Mouse (Mus musculus): ENCODE measurements around the gene Scyl3. TPM values are rescaled to one million over a fixed set of nuclear protein-coding genes. Genes with fewer than 3 reads are reported as not detected.

Scyl3 gene
- total RNA-seq (2017): 39.1 and 41.1 TPM in 2 replicates

DNA sequence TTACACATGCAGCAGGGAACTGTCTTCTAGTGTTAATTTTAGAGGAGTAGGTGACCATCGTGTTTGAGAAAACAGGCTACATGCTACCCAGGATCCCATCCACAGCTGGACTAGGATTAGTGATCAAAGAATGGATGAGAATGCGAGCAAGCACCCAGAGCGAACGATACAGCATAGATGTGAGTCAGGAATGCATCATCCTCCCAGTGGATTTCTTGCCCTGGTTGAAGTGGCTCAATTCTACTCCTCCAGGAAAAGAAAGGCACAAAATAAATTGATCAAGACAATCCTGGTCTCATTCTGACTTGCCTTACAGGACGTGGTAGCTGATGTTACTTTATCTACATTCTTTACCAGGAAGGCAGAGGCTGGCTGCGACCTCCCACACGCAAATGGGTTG lies at the start of gene Scyl3:
Gene Scyl3, plus strand, starts transcription at position 255 of the 400 bp plus-strand sequence.
- ATAC-seq (ENCODE audit: extremely low read depth, insufficient number of reproducible peaks, low FRiP score, poor library complexity, severe bottlenecking): no peak

DNA sequence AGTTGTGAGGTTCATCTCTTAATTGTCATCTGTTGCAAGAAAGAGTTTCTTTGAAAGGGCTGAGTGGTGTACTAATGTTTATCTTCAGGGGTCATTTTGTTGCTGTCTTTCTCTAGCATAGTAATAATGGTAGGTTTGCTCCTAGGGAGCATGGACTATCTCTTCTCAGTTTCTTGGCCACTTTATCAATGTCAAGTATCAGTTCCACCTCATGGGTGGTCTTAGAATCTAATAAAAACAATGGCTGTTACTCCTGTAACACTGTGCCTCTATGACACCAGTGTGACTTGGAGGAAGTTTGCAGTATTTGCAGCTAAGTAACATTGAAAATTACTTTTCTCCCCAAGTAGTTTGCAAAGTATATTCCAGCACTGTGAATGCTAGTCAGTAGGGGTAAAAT lies 39.3 kb upstream of the Scyl3 start:
- no peak for ATAC-seq (ENCODE audit: extremely low read depth, insufficient number of reproducible peaks, low FRiP score, poor library complexity, severe bottlenecking)

DNA sequence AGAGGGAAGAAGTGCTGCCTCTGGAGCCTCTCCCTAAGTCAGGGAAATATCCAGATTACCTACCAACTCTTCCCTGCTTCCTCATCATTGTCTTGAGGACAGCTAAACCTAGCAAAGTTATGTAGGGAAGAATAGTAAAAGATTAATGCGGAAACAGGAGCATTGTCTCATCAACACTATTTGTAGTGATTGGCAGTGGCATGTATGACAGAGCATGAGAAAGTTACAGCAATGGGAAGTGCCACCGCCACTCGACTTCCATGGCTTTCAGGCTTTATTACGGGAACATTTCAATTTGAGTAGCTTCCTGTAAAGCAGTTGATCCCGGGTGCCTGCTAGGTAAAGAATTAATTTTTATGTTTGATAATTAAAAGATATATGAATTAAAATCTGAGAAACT lies 35.6 kb upstream of the Scyl3 start:
- no peak for ATAC-seq (ENCODE audit: extremely low read depth, insufficient number of reproducible peaks, low FRiP score, poor library complexity, severe bottlenecking)

DNA sequence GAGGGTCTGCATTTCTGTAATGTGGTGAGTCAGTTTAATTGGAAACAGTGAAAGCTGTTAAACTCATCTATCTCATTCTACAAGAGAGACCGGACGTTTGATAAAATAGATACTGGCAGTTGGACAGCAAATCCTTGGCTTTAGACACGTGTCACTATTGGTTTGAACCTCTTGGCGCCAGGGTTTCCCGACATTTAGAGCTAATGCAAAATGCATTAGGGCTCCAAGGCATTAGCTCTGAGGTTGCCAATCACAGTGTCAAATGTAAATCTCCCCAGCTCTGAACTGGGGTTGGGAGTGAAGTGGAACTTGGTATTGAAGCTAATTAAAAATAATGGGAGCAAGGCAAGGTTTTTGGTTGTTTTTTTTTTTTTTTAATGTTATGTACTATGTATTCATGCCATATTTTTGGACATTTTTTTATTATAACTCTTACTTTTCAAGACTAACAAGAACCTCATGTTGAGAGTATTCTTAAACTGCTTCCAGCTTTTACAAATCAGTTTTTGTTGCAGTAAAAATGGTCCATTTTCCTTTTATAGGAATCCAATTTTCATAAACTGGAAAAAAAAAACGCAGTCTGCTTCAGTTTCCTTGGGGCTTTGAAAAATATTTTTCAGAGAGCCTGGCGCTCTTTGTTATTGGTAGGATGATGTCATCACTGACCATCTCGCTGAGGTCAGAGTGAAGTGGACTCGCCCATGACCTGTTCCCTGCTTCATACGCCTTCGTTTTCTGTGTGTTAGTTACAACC lies 34.9 kb upstream of the Scyl3 start:
- ATAC-seq (ENCODE audit: extremely low read depth, insufficient number of reproducible peaks, low FRiP score, poor library complexity, severe bottlenecking): no peak

DNA sequence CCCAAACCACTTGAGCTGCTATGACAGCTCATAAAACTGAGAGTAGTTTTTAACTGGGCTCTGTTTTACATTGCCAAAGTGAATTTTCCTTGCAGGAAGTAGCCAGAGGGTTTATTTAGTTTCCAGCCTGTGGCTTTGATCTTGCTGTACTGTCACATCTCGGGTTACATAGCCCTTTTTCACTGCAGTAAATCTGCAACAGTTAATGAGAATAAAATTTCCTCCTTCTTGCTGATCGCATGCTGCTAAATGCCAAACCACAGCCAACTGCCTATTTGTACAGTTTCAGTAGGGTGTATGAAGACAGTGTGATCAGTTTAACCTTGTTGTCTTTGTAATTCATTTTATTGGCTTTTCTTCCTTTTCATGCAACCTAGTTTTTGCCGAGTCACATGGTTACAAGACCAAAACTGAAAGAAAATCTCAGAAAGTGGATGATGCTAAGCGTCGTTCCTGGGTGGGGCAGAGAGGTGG lies 30.6 kb upstream of the Scyl3 start:
- ATAC-seq (ENCODE audit: extremely low read depth, insufficient number of reproducible peaks, low FRiP score, poor library complexity, severe bottlenecking): no peak

DNA sequence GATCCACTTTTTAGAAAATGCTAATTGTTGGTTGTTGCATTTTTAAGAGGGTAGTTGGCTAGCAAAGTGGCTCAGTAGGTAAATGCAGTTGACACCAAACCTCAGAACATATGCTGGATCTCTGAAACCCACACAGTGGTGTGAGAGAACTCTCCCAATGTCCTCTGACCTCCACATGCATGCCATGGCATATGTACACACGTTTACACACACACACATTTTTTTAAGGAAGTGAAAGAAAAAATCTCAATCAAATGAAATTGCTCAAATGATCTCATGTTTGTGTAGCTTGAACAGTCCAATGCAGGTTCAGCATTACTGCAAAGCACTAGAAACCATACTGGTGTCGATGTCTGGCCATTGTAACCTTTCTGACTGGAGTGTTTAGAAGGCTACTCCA lies 29.3 kb upstream of the Scyl3 start:
- no peak for ATAC-seq (ENCODE audit: extremely low read depth, insufficient number of reproducible peaks, low FRiP score, poor library complexity, severe bottlenecking)

DNA sequence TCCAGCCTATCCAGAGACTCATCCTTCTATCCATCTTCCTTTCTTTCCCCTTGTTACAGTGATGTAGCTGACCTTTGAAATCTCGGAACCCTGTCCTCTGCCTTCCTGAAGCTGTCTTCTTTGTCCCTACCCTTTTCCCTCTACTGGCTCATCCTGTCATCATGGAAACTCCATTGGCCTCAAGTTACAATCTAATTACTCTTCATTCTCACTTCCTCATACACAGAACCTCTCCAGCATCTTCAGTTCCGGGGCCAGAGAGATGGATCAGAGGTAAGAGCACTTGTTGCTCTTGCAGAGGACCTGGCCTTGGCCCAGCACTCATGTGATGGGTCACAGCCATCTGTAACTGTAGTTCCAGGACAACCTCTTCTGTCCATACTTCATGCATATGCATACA lies 28.7 kb upstream of the Scyl3 start:
- ATAC-seq (ENCODE audit: extremely low read depth, insufficient number of reproducible peaks, low FRiP score, poor library complexity, severe bottlenecking): no peak

DNA sequence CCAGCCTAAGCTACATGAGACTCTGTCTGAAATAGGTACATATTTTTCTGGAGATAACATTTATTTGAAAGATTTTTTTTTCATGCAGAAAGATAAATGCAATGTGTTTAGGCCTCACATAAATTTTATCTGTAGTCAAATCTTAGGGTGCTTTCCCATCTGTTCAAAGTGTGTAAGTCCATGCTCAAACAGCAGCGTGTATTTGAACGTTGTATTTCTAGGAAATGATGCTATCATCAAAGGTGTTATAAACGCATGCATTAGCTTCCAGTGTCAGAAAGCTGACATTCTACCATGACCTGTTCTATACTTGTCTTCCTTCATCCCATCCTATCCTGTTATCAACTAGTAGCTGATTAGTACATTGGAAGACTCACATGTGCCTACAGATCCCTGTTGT lies 25.5 kb upstream of the Scyl3 start:
- no peak for ATAC-seq (ENCODE audit: extremely low read depth, insufficient number of reproducible peaks, low FRiP score, poor library complexity, severe bottlenecking)

DNA sequence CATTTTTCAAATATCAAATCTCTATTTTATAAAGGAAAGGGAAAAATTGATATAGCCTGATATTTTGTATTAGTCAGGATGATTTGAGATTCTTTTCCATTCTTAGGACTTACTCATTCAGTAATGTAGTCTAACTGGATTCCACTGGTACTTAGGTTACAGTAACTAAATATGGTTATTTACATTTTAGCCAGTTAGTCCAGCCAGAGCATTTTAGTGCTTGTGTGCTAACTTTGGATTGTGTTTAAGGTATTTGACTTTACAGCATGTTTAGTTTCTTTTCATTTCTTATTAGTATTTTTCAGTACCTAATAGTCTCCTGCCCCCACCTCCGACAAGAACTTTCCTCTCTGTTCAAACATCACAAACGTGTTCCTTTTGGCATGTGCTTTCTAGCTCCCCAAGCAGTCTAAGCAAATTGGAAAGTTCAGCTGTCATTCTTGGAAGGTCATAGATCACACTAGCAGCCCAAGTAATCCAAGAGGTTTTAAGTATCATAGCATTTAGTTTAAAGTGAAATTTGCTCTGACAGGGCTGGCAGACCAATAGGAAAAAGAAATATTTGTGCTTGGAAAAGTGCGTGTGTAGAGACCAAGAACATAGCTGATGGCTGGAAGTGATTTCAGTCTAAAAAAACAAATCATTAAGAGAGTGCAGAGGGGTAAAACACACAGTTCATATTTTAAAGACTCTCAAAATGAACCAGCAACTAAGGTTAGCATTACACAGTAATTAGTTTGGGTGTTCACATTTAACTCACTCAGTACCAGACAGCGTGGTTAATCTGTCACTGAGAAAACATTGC lies 21.7 kb upstream of the Scyl3 start:
- no peak for ATAC-seq (ENCODE audit: extremely low read depth, insufficient number of reproducible peaks, low FRiP score, poor library complexity, severe bottlenecking)

DNA sequence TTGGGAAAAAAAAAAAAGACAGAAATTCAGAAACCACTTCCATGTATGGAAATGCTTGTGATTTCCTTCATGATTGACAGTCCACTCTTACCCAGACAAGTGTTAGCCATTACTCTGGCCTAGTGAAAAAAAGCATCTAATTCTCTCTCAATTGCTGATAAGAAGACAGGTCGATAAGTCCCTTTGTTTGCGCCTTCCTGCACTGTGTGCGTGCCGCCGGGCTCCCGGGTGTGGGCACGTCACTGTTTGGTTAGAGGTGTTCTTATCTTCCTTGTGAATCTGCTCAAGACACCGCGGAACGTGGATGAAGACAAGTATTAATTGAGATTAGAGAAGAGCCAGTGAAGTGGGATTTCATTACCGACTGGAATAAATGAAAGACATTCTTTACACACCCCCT lies 20.5 kb upstream of the Scyl3 start:
- no peak for ATAC-seq (ENCODE audit: extremely low read depth, insufficient number of reproducible peaks, low FRiP score, poor library complexity, severe bottlenecking)

DNA sequence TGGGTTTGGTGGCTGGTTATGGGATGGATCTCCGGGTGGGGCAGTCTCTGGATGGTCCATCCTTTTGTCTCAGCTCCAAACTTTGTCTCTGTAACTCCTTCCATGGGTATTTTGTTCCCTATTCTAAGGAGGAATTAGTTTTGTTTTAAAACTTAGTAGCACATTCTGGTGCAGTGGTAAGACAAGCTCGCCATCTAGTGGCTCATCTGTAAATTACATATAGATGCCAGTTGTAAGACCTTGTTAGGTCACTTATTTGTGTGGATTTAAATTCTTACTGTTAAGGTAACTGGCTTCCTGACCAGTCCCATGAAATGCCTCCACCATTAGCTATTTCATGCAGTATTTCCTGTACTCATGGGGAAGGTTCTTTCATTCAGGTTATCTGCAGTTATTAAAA lies 18.6 kb upstream of the Scyl3 start:
- peak; percentile 44; the same call in 1 of the 2 replicates for ATAC-seq (ENCODE audit: extremely low read depth, insufficient number of reproducible peaks, low FRiP score, poor library complexity, severe bottlenecking)

DNA sequence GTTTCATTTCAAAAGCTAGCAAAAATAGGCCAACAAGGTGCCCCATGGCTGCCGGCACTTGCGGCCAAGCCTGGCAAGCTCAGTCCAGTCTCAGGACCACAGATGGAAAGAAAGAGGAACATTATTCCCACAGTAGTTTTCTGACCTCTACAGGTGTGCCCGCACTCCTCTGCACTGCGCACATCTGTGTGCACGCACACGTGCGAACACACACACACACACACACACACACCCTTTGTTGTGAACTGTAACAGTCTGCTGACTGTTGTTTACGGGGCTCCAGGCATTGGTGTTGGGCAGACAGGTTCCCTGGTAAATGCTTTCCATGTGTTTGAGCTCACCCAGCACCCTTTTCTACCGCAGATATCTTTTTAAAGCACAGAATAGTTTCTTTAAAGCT lies 18.1 kb upstream of the Scyl3 start:
- no peak for ATAC-seq (ENCODE audit: extremely low read depth, insufficient number of reproducible peaks, low FRiP score, poor library complexity, severe bottlenecking)

DNA sequence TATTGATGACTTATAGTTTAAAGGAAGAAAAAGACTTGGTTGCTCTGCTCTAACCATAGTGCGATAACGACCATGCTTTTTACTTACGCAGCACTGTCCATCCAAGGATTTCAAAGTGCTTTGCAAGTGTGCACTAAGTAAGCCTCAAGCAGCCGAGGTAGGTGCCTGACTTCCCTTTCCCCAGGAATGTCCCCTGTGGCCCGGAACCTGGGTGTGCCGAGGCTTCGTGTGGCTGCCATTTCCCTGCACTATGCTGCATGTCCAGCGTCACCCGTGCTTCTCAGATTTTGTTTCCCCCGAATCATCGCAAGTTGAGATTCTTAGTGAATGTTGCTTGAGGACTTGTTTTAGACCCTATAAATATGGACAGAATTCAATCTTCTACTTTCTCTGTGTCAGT lies 16.9 kb upstream of the Scyl3 start:
- ATAC-seq (ENCODE audit: extremely low read depth, insufficient number of reproducible peaks, low FRiP score, poor library complexity, severe bottlenecking): no peak

DNA sequence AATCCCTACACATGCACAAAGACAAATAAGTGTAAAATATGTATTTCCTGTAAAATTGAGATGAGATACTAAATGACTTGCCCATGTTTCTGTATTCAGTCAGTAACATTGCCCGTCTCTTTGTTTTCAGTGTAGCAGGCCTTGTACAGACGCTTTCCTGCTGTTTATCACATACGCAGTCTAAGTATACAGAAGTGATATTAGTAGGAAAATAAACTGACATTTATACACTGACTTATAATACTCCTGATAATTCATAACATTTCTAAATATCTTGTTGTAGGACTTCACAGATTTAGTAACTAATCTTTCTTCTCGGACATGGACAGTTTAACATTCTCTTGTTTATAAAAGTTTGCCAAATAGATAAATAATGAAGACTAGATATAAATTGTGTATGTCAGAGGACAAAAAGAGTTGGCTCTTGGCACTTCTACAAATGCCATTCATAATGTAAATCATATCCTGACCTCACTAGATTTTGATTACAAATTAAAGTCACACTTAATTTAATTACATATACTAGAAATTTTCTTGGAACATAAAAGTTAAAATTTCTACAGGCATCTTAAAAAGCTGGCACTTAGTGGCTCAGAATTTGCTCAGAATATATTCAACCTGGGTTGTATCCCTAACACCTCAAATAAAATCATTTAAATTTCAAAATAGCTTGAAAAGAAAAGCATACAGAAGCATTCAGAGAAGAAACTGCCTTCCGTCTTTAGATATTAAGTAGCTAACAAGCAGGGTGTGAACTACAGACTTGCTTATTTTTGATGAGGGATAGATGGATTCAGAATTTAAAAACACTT lies 11.3 kb upstream of the Scyl3 start:
- ATAC-seq (ENCODE audit: extremely low read depth, insufficient number of reproducible peaks, low FRiP score, poor library complexity, severe bottlenecking): no peak

DNA sequence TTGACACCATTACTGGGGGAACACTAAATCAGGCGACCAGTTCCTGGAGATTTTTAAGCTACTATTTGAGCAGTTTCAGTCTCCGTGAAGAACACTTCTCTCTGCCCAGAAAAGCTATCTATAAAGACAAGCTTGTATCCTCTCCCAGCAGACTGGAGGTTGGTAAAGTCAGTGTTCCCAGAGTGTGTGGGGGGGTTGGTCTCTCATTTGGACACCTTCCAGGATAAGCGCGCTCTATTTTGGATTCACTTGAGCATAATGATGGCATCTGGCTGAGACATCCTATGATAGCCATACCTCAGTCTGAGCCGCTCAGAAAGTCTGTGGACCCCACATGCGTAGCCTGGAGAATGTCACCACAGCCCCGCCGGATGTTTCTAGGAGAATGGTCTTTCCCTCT lies 4.8 kb upstream of the Scyl3 start:
- no peak for ATAC-seq (ENCODE audit: extremely low read depth, insufficient number of reproducible peaks, low FRiP score, poor library complexity, severe bottlenecking)

DNA sequence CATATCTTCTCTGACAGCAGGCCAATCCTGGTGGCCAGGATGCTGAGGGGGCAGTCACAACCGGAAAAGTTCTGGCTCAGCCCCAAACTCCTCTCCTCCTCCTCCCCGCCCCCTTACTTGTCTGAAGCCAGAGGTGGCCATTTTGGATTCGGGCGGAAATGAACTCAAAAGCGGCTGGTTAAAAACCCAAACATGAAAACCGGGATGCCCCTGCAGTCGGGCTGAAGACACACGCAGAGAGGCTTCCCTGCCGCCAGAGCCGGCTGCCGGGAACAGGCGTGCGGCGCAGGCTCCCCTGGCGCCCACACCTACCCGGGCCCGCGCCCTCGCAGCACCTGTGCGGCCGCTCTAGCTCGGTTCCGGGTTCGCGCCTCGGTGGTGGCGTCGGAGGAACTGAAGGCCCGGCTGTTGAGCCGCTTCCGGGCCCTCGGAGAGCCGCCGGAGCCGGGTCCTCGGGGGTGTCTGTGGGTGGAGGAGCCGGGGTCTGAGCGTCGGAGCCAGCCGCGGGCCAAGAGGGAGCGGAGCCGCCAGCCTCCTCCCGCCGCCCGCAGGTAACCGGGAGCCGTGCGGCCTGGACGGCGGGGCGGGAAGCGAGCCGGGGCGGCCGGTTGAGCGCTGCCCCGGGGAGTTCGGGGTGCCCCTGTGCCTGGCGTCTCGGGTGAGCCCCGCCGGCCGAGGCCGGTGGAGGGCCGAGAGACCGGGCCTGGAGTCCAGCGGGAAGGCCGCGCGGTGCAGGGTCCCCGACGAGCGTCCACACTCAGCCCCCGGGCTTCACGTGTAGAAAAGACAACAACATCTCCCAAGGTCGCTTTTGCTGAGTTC lies 947 bp downstream of the Scyl3 start:
- peak; percentile 81 for ATAC-seq (ENCODE audit: extremely low read depth, insufficient number of reproducible peaks, low FRiP score, poor library complexity, severe bottlenecking)

DNA sequence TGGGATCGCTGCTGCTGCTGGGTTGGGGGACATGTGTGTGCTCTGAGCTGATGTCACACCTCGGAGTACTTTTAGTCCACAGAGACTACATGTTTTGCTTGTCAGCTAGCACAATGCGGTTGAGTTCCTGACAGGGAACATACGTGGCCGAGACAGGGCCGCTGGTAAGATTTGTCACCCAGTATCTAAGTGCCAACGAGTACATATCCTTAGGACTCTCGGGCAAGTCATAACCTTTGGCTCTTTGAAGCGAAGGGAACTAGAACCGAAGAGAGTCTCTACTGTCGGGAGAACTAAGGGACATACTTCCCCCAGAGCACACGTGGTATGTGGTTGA lies 1.5 kb downstream of the Scyl3 start:
- ATAC-seq (ENCODE audit: extremely low read depth, insufficient number of reproducible peaks, low FRiP score, poor library complexity, severe bottlenecking): peak; percentile 8; the same call in 1 of the 2 replicates

DNA sequence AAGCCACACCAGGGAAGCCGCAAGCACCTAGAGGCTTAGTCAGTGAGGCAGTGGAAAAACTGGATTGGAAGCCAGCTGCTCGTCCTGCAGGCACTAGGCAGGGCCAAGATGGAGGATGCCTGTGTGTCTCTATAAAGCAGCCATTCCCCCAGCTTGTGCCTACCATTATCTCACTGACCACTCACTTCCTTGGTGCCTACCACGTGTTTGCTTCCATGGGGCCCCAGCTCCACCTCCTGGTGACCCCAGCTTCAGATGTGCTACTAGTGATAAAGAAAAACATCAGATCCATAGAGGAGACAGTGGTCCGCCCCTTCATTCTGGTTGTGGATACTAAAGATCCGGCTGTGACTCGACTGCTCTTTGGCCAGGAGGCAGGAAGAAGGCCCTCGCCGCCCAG lies 2.9 kb downstream of the Scyl3 start:
- ATAC-seq (ENCODE audit: extremely low read depth, insufficient number of reproducible peaks, low FRiP score, poor library complexity, severe bottlenecking): no peak

DNA sequence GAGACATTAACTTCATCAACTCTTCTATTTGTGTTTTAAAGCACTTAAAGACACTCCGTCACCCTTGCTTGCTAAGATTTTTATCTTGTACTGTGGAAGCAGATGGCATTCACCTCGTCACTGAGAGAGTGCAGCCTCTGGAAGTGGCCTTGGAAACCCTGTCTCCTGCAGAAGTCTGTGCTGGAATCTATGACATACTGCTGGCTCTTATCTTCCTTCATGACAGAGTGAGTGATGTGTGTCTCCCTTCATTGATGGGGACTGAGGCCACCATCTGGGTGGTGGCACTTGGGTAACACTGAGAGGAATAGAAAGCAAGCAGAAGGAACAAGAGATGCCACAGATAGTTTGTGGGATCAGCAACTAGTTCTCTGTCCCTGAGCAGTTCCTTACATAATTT lies 5.7 kb downstream of the Scyl3 start:
- no peak for ATAC-seq (ENCODE audit: extremely low read depth, insufficient number of reproducible peaks, low FRiP score, poor library complexity, severe bottlenecking)

All from neutrophil, adult 5-6 weeks (primary cell).